In the genomic region with DNA sequence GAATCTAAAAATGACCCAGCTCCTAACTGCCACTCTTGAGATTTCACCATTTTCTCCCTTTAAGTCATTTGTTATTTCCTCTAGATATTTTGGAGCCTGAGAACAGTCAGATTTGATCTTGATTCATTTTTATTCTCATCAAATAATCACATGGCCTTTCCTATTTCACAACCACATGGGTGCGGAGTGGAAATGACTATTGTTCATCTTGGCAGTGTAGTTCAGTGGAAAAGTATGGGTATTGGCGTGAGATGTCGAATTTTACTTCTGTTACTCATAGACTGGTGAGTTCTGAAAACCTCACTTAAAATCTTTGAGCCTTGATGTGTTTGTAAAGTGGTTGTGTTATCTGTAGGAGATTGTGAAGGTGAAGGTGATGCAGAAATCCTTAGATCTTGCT, we compare ENCODE assay signal across 12 mouse cellular contexts.
"Had no signal": no experiment of that assay in that cellular context is flagged by ENCODE, and none has a peak within 500 bp of the region (broad histone marks: within the 10 kb centered on the region; RNA-seq: fewer than 3 reads in every experiment).

No protein-coding gene starts in this region.

- H3K4me1 ChIP-seq: limb, embryonic 13.5 days; midbrain, embryonic 15.5 days had no signal

- DNase-seq: kidney, adult 9 months; kidney, postnatal 36 days; left cerebral cortex, postnatal 4 days; lung, adult 18-20 months; lung, postnatal 4 days; right cerebral cortex, postnatal 14 days; thymus, postnatal 36 days had no signal

- H3K4me2 ChIP-seq: limb, embryonic 13.5 days; midbrain, embryonic 11.5 days; midbrain, embryonic 15.5 days had no signal

- H3K27me3 ChIP-seq: limb, embryonic 13.5 days; midbrain, embryonic 15.5 days had no signal

- H3K4me3 ChIP-seq: limb, embryonic 13.5 days; midbrain, embryonic 15.5 days had no signal

- H3K27ac ChIP-seq: kidney, postnatal 0 days; limb, embryonic 13.5 days; liver, embryonic 14.5 days; midbrain, embryonic 15.5 days had no signal

- H3K9me3 ChIP-seq: limb, embryonic 13.5 days; midbrain, embryonic 15.5 days had no signal
